Mouse (Mus musculus) retina, embryonic 14.5 days (tissue): Measurements from ENCODE around the gene Agfg1.

Experiments used
- DNase-seq: peaks from one replicate; pipeline ENCODE4 v3.0.0-alpha.2; 2015; ENCODE audit warnings: low spot score

Agfg1 gene

GRCm38 (mm10) chr1:82839296-82839613 is at the start of gene Agfg1:
Agfg1 (plus strand) TSS chr1:82839483.
- DNase-seq: peak; percentile 94

GRCm38 (mm10) chr1:82791105-82791504 is 48.2 kb upstream of the Agfg1 start:
- DNase-seq: no peak

DNA sequence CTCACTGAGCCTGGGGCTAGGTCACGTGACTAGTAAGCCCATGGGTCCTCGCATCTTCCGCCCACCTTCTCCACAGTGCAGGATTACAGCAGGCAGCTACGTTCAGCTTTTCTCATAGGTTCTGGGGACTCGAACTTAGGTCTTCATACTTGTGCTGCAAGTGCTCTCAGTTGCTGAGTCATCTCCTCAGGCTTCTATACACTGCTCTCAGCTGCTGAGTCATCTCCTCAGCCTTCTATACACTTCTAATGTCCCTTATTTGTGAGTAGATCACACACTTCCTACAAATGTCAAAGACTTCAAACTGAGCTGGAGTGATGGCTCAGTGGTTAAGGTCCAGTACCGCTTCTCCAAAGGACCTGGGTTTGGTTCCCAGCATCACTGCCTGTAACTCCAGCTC is 47.0 kb upstream of the Agfg1 start:
- DNase-seq: no peak

- DNase-seq: no peak
Observed at GRCm38 (mm10) chr1:82793110-82793509, 46.2 kb upstream of the Agfg1 start.

DNA sequence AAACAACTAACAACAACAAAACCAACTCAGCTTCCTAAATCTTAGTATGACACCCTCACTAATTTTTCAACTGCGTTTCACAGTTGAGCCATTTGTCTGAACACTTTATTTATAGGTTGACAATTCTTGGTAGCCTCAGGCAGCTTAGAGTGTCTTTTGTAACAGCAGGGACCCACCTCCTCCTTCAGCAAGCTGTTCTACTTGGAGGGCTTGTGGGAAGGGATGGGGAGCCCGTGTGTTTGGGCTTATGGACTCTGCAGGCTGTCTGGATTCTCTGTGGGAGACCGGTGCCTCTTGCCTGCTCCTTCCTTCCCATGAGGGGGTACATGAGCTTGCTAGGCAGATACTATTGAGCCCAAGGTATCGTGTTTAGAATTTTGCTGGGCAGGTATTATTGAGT is 45.3 kb upstream of the Agfg1 start:
- no peak for DNase-seq

- no peak for DNase-seq
Observed at GRCm38 (mm10) chr1:82795211-82795610, 44.1 kb upstream of the Agfg1 start.

DNA sequence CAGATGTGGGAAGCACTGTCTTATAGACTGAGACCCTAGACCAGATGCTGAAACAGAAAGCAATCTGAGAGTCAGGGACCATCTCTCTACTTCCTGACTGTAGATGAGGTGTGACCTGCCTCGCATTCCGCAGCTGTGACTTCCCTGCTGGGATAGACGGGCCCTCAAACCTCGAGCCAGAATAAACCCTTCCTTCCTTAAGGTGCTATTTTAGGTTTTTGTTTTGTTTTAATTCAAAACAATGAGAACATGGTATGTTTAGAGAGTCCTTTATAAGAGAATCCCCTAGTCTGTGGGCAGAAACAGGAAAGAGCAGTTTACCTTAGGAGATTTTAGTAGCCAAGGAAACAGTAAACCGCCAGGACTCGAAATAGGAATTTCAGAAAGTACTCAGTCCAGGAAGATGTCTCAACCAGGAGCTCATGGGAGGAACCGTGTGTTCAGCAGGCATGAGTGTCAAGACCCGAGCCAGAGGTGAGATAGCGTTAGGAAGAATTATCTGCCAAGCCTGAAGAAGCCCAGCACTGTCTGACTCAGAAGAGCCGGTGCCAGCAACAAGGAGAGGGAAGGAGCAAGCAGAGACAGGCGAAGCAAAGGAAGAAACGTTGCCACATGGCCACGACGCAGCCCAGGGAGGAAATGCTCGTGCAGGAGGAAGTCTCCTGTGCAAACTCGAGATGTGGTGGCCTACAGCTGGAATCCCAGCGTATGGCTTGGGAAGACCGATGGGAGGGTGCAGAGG is 43.4 kb upstream of the Agfg1 start:
- no peak for DNase-seq

DNA sequence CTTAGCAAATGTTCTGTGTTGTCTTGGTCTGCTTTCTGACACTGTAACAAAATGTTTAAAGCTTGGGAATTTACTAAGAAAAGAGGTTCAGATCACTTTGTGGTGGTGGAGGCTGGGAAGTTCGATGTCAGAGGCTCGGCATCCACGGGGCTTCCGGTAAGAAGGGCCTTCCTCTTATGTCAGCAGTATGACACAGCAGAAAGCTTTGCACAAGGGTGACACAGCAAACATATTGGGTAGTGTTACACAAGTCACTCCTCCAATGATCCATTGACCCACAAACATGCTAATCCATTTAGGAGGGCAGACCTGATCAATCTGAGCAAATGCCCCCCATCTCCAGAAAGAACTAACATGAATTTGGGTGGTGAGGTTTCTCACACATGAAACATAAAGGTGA is 42.2 kb upstream of the Agfg1 start:
- no peak for DNase-seq

DNA sequence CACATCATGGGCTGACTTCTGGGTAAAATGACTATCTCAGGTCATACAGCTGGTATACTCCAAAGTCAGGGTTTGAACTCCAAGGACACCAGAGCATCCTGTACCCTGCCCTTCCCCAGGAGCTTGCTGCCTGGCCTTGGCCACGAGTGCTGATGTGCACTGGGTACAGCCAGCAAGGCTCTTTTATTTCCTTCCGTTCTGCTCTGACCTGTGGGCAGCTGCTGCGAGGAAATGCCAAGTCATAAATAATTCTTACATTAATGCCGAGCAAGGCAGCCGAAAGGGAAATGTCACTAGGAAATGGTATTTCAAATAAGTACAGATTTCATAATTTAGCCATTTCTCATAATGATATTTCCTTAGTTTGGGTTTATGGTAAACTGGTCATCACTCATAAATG is 41.0 kb upstream of the Agfg1 start:
- DNase-seq: no peak

GRCm38 (mm10) chr1:82798922-82799321 is 40.4 kb upstream of the Agfg1 start:
- DNase-seq: no peak

- DNase-seq: no peak
Observed at GRCm38 (mm10) chr1:82801105-82801783, 38.0 kb upstream of the Agfg1 start.

GRCm38 (mm10) chr1:82803608-82804007 is 35.7 kb upstream of the Agfg1 start:
- no peak for DNase-seq

DNA sequence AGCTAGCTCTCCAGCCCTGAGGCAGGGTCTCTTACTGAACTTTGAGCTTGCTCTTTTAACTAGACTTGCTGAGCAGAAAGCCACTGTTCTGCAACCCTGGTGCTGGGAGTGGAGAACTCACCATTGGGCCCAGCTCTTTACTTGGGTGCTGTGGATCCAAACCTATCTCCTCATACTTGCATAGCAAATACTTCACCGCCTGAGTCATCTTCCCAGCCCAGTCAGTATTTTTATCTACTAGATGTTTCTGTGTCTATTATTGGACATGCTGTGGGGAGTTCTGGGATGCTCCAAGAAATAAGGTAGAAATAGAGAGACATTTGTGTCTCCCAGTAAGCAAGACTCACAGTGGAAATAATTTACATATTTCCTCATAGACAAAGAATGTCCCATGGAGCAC is 35.2 kb upstream of the Agfg1 start:
- DNase-seq: no peak

GRCm38 (mm10) chr1:82806391-82806790 is 32.9 kb upstream of the Agfg1 start:
- no peak for DNase-seq

- no peak for DNase-seq
Observed at GRCm38 (mm10) chr1:82807206-82807605, 32.1 kb upstream of the Agfg1 start.

- DNase-seq: no peak
Observed at GRCm38 (mm10) chr1:82808564-82808963, 30.7 kb upstream of the Agfg1 start.

- DNase-seq: no peak
Observed at GRCm38 (mm10) chr1:82811766-82812165, 27.5 kb upstream of the Agfg1 start.

DNA sequence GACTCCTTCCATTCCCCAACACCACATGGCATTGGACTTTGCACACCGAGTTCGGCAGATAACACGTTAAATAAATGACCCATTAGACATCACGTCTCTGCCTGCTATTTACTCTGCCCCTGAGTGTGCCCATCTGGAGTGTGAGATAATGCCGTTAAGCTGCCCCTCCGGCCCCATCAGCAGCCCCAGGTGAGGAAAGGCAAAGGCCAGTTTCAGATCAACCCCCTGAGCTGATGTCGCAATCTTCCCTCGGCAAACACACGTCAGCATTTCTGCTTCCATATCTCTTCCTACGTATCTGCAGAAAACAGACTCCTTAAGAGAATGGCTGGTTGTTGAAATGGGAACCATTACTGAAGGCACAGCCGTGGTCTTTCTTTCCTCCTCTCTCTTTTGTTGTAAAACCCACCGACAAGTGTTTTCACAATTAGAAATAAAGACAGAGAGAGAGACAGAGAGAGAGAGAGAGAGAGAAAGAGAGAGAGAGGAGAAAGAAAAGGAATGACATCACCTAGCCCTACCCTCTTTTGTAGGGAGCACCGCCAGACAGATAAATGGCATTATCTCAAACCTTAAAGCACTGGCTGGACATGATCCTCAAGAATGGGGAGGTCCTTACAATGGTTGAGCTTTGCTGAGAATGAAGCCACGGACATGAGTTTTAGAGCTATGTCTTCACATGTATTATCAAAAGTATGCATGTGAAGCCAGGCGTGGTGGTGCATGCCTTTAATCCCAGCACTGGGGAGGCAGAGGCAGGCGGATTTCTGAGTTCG is 23.2 kb upstream of the Agfg1 start:
- DNase-seq: no peak

DNA sequence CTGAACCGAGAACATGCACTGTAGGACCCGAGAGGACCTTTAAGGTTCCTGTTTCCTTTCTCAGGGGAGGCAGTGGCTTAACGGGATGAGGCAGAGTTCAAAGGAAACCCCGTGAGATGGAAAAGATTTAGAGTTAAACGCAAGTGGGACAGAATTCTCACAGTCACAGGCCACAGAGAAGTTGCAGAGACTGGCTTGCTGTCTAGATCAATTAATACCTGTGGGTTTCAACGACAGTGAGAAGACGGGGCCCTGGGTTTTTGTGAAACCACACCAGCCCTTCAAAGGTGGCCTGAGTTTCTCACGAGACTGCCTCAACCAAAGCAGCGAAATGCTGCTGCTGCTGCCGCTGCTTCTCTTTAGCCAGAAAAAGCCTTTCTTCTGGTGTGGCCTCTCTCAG is 19.9 kb upstream of the Agfg1 start:
- DNase-seq: no peak

DNA sequence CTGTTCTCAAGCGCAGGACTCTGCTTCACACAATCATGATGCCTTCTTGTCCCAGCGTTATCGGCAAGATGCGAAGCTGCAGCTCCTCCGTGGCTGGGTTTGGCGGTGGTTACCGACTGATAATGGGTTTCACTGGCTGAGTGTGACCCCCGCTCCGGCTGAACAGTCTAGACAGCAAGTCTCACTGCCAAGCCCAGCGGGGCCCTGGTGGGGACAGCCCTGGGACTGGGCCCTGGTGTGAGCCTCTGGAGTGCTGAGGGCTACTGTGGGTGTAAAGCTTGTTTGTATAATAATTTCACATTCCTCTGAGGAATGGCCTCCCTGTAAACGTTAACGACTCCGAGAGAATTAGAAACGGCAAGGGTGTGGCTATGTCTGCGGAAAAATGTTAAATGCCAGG is 19.1 kb upstream of the Agfg1 start:
- DNase-seq: no peak

DNA sequence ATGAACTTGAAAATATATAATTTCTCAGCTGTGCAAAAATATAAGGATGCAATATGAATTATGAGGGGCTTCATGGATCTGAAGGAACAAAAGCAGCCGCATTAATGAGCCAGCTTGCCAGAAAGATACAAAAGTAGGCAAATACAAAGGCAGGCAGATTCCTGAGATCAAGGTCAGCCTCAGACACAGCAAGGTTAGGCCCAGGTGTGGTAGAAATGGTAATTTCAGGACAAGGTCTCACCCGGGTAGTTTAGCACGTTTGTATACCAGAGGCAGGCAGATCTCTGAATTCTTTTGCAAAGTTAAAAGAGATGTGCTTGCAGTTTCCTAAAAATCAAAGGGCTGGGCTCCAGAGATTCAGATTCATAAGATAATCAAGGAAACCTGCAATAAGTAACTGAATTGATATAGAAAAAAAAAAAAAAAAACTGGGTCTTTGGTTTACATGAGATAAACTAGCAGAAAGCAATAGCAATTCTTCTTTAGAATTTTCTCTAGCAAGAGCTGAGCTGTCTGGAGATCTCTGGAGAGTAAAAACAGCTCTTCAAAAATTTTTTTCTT is 18.6 kb upstream of the Agfg1 start:
- DNase-seq: no peak

DNA sequence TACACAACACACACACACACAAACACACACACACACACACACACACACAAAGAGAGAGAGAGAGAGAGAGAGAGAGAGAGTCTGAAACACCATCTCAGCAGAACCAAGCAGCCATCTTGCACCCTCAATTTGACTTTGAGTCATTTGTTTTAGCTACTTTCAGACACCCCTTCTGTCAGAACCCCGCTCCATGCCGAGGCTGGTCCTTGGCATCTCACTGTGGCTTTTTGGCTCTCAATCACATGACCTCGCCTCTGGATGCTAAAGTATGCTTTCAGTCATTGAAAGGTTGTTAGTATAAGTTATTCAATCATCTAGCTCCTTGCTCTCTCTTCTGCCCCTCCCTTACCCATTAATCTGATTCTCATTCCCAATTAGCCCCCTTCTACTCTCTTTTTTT is 17.4 kb upstream of the Agfg1 start:
- no peak for DNase-seq

DNA sequence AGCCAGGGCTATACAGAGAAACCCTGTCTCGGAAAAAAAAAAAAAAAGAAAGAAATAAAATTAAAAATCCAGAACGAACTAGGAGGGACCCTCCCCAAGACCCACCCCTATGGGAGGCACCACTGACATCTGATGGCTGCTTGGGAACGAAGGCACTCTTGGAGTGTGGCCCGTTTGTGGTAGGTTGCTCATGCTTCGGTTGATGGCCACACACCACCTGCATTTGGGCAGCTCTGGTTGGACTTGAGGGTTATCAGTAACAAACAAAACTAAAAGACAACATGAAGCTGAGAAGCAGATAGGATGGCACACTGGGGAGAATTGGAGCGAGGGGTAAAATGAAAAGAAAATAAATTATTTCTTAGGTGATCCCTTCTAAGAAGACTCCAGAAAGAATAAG is 15.1 kb upstream of the Agfg1 start:
- no peak for DNase-seq
